Mouse (Mus musculus) brain, adult 2 months (tissue): ENCODE results near the gene Col4a2.
"Not testable (repeated sequence)": the region's sequence is repeated elsewhere in the genome, so short reads cannot be mapped to it uniquely, and the experiment has no call there.

ENCODE experiments used
- DNase-seq: peaks from one replicate; pipeline ENCODE4 v3.0.0; 2011; ENCODE audit warnings: low read depth, low spot score

Gene Col4a2

DNA sequence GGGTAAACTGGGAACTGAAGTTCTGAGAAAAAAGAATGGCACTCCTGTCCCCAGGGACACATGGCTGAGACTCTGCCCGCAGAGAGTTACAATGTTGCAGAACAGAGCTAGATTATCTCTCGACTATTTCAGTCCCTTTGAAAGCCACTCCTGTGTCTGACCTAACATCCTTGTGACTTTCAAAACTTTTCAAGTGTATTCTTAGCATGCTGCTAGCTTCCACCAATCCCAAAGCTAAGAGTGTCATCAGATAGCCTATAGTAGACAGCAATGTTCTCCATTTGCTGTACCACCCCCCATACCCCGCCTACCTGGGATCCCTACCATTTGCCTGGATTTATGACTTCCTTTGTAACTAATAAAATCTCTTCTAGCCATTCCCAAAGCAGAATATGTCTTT is 169.9 kb downstream of the Col4a2 start:
- no peak for DNase-seq

DNA sequence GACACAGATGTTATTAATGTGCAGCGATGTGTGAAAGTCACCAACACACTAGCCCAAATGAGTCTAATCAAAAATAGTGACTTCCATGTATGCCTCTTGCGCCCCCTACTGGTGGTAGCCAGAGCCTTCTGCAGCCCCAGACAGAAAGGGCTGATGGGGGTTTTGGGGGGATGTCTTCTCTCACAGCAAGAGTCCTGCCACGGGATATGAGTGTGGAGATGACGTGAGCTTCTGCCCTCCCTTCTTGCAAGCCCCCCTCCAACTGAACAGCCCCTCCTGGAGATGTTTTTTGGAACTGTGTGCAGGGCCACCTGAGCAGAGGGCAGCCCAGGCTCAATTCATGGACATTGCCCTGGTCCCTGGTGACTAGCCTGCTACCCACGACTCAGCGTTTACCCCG is 173.5 kb downstream of the Col4a2 start:
- peak; percentile 78 for DNase-seq

DNA sequence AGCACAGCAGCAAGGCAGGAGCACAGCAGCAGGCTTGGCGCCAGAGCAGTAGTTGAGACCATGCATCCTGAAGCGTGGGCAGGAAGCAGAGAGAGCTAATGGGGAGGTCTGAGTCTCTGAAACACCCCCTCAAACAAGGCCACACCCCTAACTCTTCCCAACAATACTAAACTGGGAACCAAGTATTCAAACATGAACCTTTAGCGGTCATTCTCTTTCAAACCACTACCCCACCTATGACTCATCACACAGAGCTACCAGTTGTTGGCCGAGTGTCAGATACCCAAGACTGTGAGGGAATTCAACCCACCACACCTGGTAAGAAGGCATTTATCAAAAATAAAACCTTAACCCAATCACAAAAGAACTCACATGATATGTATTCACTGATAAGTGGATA is 174.6 kb downstream of the Col4a2 start:
- DNase-seq = no peak

DNA sequence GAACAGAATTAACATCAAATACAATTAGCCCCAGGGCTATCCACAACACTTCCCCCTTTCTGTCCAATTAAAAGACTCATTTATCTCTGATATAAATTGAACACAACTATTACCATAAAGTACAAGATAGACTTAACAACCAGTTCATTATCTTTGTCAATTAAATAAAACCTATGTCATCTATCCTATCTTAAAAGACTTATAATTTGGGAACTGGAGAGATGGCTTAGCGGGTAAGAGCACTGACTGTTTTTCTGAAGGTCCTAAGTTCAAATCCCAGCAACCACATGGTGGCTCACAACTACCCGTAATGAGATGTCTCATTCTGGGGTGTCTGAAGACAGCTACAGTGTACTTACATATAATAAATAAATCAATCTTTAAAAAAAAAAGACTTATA is 179.7 kb downstream of the Col4a2 start:
- DNase-seq = not testable (repeated sequence)

DNA sequence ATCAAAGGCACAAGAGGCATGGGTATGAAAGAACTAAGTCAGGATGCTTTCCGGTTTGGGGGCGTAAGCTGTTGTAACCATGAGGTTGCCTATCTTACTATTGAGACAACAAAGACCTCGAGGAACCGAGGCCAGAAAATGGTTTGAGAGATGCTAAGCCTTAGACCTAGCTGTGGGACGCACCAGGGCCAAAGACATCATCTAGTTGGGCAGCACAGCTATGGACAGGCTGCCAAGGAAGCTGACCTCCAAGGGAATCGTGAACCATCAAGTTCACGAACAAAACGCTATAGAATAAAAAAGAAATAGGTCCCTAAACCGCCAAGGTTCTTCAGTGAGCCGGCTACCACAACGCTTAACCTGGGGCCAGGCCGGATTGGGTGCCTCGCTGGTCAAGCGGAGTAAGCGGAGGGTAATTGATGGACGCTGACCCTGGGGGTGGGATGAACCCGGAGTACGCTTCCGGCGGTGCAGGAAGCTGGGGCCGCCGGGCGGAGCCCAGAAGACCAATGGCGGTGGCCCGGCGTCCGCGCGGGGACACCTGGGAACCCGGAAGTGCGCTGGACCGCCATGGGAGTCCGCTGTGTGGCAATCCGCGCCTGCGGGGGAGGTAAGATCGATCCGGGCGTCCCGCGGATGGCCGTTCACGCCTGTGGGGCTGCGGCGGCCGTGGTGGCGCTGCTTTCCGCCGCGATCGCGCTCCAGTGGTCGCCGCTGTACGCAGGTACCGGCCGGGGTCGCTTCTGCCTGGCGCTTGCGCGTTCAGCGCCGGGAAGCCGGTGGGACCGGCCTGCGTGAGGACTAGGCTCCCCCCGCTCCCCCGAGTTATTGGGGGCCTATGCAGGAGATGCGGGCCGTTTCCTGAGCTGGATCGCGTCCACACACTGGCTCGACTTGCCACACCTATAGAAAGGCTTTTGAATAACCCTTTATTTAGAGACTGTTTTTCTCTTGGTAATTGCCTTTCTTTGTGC is 184.7 kb downstream of the Col4a2 start, which contains the start of gene Naxd:
Gene Naxd (plus strand): TSS at position 490 of the 974 bp plus-strand sequence.
- DNase-seq = peak; percentile 96

DNA sequence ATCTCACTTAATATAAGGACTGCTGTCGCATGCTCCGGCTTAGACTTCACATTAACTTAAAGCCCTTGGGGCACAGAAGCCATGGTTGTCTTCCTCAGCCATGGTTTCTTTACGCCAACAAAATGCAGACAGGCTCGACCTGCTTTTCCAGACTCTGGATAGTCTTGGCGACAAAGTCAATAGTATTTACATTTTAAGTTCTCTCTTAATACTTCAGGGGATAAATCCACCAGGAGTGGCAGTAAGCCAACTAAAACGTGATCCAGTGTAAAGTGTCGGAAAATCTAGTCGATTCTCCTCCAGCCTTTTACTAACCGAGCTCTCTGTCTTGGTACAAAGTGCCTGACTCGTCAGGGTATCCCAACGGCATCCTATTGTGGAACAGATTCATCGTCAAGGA is 185.7 kb downstream of the Col4a2 start:
- DNase-seq = no peak
